Mouse (Mus musculus) frontal cortex, adult (tissue): ENCODE data around the gene Tmem235.

Source experiments
- ATAC-seq: cut with Nextera tagmentation; 2 replicates; pipeline ENCODE4 v1.9.2; 2017; ENCODE audit warnings: mild to moderate bottlenecking, moderate library complexity, mixed read lengths; ENCODE audit not compliant: low TSS enrichment

Tmem235 gene

DNA sequence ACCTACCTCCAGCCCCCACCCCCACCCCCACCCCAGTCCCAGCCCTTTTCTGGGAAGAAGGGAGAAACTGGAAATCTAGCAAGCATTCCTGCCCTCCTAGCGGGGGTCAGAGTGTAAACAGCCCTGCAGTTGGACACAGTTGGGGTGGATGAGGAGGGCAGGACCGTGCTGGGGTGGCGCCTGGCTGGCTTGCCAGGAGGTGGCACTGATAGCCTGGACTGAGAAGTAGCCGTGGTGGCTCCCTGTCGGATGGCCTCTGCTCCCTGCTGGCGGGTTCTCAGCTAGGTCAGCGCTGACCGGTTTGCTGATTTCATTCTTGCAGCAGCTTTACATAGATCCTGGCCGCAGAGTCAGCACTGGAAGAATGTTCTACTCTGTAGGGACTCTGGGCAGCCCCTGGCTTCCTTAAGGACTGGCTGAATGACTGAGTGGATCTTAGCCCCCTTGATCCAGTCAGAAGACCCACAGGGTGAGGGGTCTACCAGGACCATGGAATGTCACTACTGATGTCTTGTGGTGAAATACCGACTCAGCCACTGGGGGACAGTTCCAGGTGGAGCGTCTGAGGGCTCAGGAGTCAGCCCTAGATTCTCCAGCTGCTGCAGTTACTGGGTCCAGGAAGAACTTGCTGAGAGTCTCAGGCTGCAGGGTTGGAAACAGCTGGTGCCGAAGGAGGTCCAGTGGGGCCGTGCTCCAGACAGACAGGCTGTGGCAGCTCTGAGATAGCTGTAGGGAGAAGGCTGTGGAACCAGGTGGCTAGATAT is 30.1 kb downstream of the Tmem235 start:
- no peak for ATAC-seq

DNA sequence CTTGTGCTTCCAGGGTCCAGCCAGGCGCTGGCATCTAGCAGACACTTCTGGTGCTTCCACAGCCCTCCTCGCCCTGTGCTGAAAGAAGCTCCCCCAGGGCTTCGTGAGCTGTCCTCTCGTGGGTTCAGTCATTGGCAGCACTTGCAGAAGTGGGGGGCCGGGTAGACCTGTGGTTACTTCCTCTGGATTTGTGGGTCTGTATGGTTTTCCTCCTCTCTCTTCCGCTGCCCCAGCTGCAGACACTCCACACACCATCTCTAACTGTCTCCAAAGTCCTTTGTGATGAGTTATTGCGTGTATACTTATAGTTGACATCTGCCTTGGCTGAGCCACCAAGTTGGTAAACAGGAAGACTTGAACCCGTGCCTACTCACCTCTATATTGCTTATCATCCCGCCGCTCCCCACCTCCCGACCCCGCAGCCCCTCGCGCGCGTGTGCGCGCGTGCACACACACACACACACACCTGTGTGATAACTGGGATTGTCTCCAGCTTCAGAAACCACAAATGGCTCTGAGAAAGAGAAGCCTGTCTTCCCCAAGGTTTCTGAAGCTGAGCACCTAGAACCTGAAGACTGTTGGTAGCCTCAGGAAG is 31.1 kb downstream of the Tmem235 start:
- no peak for ATAC-seq

DNA sequence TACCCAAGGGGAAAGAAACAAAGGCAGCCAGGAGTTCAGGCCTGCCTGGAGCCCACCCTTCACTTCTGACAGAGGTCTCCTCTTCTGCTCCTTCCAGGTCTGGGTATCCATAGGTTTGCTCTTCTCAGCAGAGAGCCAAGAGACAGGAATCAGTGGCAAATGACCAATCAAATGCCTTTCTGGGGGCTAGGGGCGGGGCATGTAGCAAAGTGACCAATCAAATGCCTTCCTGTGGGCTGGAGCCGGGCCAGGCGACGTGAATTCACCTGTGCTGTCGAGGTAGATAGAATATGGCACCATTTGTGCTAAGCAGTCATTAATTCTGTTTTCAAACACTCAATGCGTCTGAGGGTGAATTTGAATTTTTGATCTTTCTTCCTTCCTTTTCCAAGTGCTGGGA is 31.6 kb downstream of the Tmem235 start:
- no peak for ATAC-seq

GRCm38 (mm10) chr11:117894676-117895075 is 34.1 kb downstream of the Tmem235 start:
- ATAC-seq: no peak

- no peak for ATAC-seq
Observed at GRCm38 (mm10) chr11:117896533-117896932, 36.0 kb downstream of the Tmem235 start.

GRCm38 (mm10) chr11:117902282-117902681 is 41.7 kb downstream of the Tmem235 start:
- ATAC-seq: no peak

DNA sequence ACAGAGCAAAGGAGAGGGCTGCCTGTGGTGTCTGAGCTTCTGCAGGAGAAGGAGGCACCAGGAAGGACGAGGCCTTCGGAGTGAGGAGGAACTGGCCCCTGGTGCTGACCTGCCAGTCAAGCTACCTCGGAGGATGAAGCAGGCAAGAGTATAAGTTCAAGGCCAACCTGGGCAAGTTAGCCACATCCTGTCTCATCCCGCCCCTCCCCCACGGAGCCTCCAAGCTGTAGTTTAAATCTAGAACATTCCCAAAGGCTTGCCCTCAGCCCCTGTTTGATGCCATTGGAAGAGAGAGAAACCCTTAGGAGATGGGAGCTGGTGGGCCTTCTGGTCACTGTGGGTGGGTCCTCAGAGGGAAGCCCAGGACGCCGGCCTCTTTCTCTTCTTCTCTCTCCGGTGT is 43.9 kb downstream of the Tmem235 start:
- no peak for ATAC-seq

- ATAC-seq: no peak
Observed at GRCm38 (mm10) chr11:117909337-117909736, 48.8 kb downstream of the Tmem235 start.

DNA sequence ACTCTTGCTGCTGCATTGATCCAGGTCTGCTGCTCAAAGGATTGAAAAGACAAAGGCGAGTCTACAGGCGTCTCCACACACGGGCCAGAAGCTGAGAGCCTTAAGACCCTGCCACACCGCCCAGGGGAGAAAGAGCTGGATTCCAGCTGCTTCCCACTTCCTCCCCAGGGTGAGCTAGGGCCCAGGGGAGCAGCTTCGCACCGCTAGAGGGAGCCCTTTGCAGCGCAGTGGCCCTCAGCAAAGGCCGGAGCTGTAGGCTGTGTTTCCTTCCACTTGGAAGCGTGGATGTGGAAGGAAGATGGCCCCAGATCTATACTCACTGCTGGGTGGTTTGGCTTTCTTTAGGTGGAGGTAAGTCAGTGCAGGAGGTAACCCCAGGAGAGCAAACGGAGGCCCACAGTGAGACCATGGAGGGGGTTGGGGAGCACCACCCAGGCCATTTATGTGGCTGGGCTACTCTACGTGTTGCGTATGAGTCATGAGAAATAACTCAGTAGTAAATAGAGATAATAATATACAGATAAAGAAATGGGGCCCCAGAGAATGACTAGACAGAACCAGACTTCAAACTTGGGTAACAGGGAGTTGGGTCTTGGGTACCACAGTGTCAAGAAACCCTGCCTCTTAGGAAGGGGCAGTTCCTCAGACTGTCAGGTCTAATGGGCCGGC is 52.3 kb downstream of the Tmem235 start:
- peak; percentile 85; the same call in 1 of the 2 replicates for ATAC-seq

DNA sequence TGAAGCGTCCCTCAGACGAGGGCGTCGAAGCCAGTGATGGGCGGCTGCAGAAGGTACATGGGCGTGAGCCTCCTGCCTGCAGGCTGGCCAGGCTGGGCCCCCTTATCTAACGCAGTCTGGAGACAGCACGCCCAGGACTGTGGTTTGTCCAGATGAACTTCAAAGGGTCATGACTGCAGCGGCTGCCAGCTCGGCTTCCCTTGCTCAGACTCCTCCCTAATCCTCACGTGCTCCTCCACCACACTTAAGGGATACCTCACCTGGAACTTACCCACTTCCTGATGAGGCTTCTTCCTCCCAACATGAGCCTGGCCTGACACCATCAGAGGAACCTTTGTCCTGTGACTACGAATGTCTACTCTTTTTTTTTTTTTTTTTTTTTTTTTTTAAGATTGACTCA is 54.0 kb downstream of the Tmem235 start:
- ATAC-seq: no peak
